Mouse (Mus musculus): ENCODE measurements at regions not wholly inside any gene's neighbourhood (a gene's known extent, or its start where the extent isn't known, plus 50 kb on each side); places are given as distances from the start of the nearest gene placed in this dataset.

- TF ChIP-seq EP300 (IDR thresholded peaks at IDR 0.05; ENCODE audit: low read depth) (no peak), CTCF (IDR thresholded peaks at IDR 0.05; ENCODE audit: low read depth) (no peak)
Measured at GRCm38 (mm10) chr4:3080385-3081125, 86.6 kb upstream of the Vmn1r2 start.
